Mouse (Mus musculus): Measurements from ENCODE around the gene Plcb3.

GRCm38 (mm10) chr19:6955424-6955823 lies 20.8 kb downstream of the Plcb3 start:
- TF ChIP-seq CTCF (IDR thresholded peaks at IDR 0.05; ENCODE audit: control insufficient read depth, insufficient read depth, insufficient read length) (no peak), USF1 (IDR thresholded peaks at IDR 0.05; ENCODE audit: low read depth) (no peak), CEBPB (IDR thresholded peaks at IDR 0.05; ENCODE audit: low read depth) (no peak)
